Mouse (Mus musculus): ENCODE measurements around the gene Atxn7l3.

- no peak for TF ChIP-seq CTCF (conservative IDR thresholded peaks at IDR 0.05; ENCODE audit: low read length)
- TF ChIP-seq POU5F1 (IDR thresholded peaks at IDR 0.05; ENCODE audit: borderline replicate concordance, low read length), result no peak
Measured at GRCm38 (mm10) chr11:102337921-102338320, 41.5 kb upstream of the Atxn7l3 start.

Measured in E14TG2a.4 (cell line).